ENCODE assay signal across 9 mouse cellular contexts in genomic region chr4:123797856-123798255, GRCm38 (mm10). TPM values are rescaled to one million over a fixed set of nuclear protein-coding genes. Genes with fewer than 3 reads are reported as not detected.
A peak's percentile ranks its signal among the peaks of the same experiment; 100 is the strongest.
DNase-seq lines count a peak whose midpoint lies in the region; ATAC-seq lines count a peak whose summit lies in the region.
"Had no signal": no experiment of that assay in that cellular context is flagged by ENCODE, and none has a peak within 500 bp of the region (broad histone marks: within the 10 kb centered on the region; RNA-seq: fewer than 3 reads in every experiment).

No protein-coding gene starts in this region.

- 44% methylated on average over 7 of the region's 7 CpGs for WGBS in embryonic facial prominence, embryonic 13.5 days
- WGBS in midbrain, embryonic 10.5 days = 49% methylated on average over 7 of the region's 7 CpGs

- H3K27ac ChIP-seq in embryonic facial prominence, embryonic 13.5 days = peak overlapping the region; percentile 11; the same call in 1 of the 2 replicates
- H3K27ac ChIP-seq in midbrain, embryonic 10.5 days (replicated peaks) = no peak overlapping the region

- H3K9me3 ChIP-seq in embryonic facial prominence, embryonic 13.5 days = no peaks in the 10 kb centered on the region
- no peaks in the 10 kb centered on the region for H3K9me3 ChIP-seq in midbrain, embryonic 10.5 days (replicated peaks)

- H3K9ac ChIP-seq in embryonic facial prominence, embryonic 13.5 days = no peak overlapping the region

- H3K4me3 ChIP-seq in embryonic facial prominence, embryonic 13.5 days = no peak overlapping the region
- no peak overlapping the region for H3K4me3 ChIP-seq in midbrain, embryonic 10.5 days
- H3K4me3 ChIP-seq: erythroblast, embryonic 14.5 days had no signal

- H3K36me3 ChIP-seq in embryonic facial prominence, embryonic 13.5 days = no peaks in the 10 kb centered on the region
- H3K36me3 ChIP-seq in midbrain, embryonic 10.5 days = no peaks in the 10 kb centered on the region

- no peaks in the 10 kb centered on the region for H3K4me1 ChIP-seq in embryonic facial prominence, embryonic 13.5 days
- peaks cover 13% of the 10 kb centered on the region for H3K4me1 ChIP-seq in midbrain, embryonic 10.5 days

- peak; percentile 78; the same call in 1 of the 2 replicates for ATAC-seq in embryonic facial prominence, embryonic 13.5 days (ENCODE audit: insufficient number of reproducible peaks, insufficient read depth, low FRiP score, low TSS enrichment, low read depth)

- no peaks in the 10 kb centered on the region for H3K27me3 ChIP-seq in embryonic facial prominence, embryonic 13.5 days
- H3K27me3 ChIP-seq in midbrain, embryonic 10.5 days (ENCODE audit: low read depth, poor library complexity, severe bottlenecking) = no peaks in the 10 kb centered on the region

- DNase-seq in NIH3T3 (ENCODE audit: low read depth) (peak; percentile 45), liver (no peak)
- peak; percentile 87 for DNase-seq in layer of hippocampus, adult 11-12 months (ENCODE audit: low spot score)
- DNase-seq in midbrain, embryonic 10.5 days (ENCODE audit: low spot score) = peak; percentile 40
- DNase-seq in skeletal muscle tissue, adult 2 months (ENCODE audit: low read depth, low spot score) = peak; percentile 4
- DNase-seq in heart, postnatal 25 days (ENCODE audit: low spot score) = no peak
- DNase-seq in gastrocnemius, postnatal 36 days = no peak

- intact Hi-C loops in heart, postnatal 25 days (cut with DNase I) = no loop called here
- intact Hi-C loops in gastrocnemius, postnatal 36 days (cut with DNase I) = no loop called here

- H3K4me2 ChIP-seq in embryonic facial prominence, embryonic 13.5 days = no peak overlapping the region

RNA-seq across cellular contexts. Expression of gene Rhbdl2, which starts 10.2 kb away (rescaled TPM):
- polyA plus RNA-seq in embryonic facial prominence, embryonic 13.5 days (2015; fragmentation: Nextera tagmentation; extraction: Ambion mirVana) = 3.1 and 3.7 TPM in 2 replicates
- 0.11 and 0.72 TPM in 2 replicates for polyA plus RNA-seq in midbrain, embryonic 10.5 days (2016; fragmentation: Nextera tagmentation; extraction: Ambion mirVana)
- not detected for total RNA-seq in heart, postnatal 25 days (2021)
- not detected for total RNA-seq in gastrocnemius, postnatal 36 days (2021)
- polyA plus RNA-seq: erythroblast, embryonic 14.5 days had no signal

RNA-seq across cellular contexts. Expression of gene Akirin1, which starts 47.7 kb away (rescaled TPM):
- 53.4 and 54.0 TPM in 2 replicates for polyA plus RNA-seq in embryonic facial prominence, embryonic 13.5 days (2015; fragmentation: Nextera tagmentation; extraction: Ambion mirVana)
- 70.1 and 73.4 TPM in 2 replicates for polyA plus RNA-seq in midbrain, embryonic 10.5 days (2016; fragmentation: Nextera tagmentation; extraction: Ambion mirVana)
- total RNA-seq in heart, postnatal 25 days (2021) = 10 to 100 TPM; 23.2 to 25.4 TPM
- 10 to 100 TPM; 19.3 to 24.3 TPM for total RNA-seq in gastrocnemius, postnatal 36 days (2021)

Comparison
In these comparisons a context has a peak if more than half of its experiments do, and no peak if none do; other contexts are left out.
1. DNase-seq: peak in NIH3T3 (single experiment), layer of hippocampus, adult 11-12 months (single experiment), midbrain, embryonic 10.5 days (single experiment) and skeletal muscle tissue, adult 2 months (single experiment); none in liver (single experiment), heart, postnatal 25 days (single experiment) and gastrocnemius, postnatal 36 days (0 of 2).